Mouse (Mus musculus) frontal cortex, postnatal 25 days (tissue): ENCODE data around the gene Vmn1r239-ps.
"Not testable (repeated sequence)": the region's sequence is repeated elsewhere in the genome, so short reads cannot be mapped to it uniquely, and the experiment has no call there.

Source experiments
- DNase-seq, 2 experiments: peaks; one replicate each; pipeline ENCODE4 v3.0.0; 2022; ENCODE audit warnings: low spot score in 2 of 2

Vmn1r239-ps gene

DNA sequence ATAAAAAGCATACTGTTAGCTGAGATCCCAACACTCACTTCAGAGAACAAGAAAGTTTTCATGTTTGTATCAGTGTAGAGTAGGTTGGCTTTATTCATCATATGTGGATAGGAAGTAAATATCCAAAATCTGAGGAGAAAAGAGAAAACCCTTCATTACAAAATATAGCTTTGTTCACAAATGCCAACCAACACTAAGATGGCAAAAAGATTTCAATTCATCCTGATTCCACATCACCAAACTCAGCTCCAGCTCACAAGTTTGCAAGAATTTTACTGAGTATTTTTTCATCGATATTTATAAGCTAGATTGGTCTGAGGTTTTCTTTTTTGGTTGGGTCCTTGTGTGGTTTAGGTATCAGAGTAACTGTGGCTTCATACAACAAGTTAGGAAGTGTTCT lies at the start of gene Vmn1r239-ps:
TSS of gene Vmn1r239-ps (minus strand) at position 101 of the 400 bp plus-strand sequence.
- DNase-seq: not testable (repeated sequence)

DNA sequence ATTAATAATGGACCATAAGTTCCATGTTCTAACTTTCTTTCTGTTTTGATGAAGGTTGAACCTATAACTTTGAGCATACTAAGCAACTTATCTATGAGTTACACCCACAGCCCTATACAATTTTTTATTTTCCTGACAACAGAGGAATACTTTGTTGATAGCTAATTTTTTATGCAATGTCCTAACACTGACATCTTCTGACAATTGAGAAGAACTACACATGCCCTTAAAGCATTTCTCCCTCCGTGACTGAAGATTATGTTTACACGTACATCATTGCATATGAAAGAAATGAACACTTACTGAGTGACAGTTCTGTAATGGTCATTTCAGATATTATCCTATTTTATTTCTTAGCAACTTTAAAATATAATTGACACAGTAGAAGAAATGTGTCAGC lies 36.0 kb upstream of the Vmn1r239-ps start:
- no peak for DNase-seq

DNA sequence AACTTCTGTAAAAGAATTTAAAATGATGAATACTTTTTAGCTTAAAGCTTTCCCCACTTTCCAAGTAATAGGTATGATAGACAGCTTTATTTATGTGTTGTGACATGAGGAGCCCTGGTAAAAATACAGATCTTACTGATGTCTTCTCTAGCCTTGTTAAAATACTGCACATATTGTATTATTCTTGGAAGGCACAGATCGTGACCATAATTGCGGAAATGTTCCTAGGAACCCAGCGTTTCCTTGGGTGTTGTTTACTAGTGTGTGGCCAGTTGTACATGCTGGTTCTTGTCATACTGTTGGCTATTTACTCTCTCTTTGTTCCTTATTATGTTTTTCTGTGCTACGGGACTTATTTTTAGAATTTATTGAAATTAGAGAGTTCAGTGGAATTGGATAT lies 10.1 kb downstream of the Vmn1r239-ps start:
- DNase-seq: no peak

DNA sequence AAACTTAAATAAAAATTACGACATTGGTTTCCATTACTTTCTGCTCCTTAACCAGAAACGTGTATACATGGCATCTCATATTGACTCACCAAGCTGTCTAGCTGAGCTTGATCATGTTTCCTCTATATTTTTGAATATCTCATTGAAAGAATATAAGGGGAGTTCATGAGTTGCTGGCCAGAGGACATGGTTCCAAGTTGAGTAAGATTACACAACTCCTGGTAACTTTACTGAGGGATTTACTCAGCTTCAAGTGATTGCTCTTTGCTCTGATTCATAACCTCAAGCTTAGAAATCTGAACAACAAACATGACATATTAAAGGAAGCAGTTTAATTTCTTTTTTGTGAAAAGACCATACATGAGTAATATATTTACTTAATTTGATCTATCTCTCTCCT lies 18.1 kb downstream of the Vmn1r239-ps start:
- DNase-seq: no peak

DNA sequence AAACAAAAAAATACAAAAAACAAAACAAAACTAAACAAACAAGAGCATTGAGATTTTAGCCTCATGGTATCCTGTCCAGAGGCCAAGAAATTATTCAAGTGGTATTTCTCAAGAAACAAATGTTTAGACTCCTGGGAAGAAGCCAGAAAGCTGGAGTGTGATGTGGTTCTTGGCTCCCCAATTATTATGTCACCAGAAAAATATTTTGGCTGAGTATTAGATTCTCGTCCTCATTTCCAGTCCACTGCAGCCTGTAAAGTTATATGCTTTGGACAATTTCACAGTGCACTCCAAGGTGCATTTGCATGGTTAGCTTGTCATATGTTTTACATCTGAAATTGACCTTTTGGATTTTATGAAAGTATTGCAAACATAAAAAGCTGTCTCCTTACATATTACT lies 23.8 kb downstream of the Vmn1r239-ps start:
- no peak for DNase-seq

DNA sequence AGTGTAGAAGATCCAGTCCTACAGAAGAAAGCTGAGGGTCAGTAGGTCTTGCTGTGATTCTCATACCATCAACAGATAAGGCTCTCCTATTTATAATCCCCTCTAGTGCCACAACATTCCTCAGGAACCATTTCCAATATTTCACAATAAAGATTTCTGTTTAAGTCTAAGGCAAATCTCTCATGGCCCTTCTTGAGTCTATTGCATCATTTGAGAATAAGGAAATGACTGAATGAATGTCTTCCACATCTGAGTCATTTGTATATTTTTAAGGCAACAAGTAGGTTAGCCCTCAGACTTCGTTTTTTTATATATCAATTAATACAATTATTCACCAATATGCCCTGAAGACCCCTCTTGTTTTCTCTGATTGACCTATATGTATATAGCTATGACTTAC lies 24.4 kb downstream of the Vmn1r239-ps start, which contains the start of gene Il13ra2:
TSS of gene Il13ra2 (minus strand) at position 64 of the 400 bp plus-strand sequence.
- DNase-seq: no peak
